Mouse (Mus musculus): ENCODE measurements around the gene Rita1. TPM values are rescaled to one million over a fixed set of nuclear protein-coding genes. Genes with fewer than 3 reads are reported as not detected.

Rita1 gene
- polyA plus RNA-seq, 1 experiment from 2014 or later = 20.1 TPM

DNA sequence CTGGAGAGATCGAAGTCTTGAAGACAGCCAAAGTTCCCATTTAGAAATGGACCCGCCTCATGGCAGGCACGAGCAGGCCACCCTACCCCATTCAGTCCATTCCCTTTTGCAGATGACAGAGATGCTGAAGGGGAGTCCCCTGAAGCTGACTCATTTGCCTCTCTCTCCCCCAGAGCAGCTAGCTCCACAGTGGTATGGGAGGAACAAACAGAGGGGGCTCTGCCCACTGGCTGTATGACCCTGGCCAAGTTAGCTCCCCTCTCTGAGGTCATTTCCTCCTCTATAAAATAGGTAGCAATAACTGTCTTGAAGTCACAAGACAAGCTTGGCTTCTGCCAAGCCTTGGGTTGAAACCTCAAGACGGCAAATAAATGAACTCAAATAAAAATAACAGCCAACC, 28.9 kb downstream of the Rita1 start:
- no peak for ATAC-seq (ENCODE audit: low FRiP score)
- Histone ChIP-seq H3K36me3 (replicated peaks; ENCODE audit: control insufficient read depth, insufficient read depth) (peaks cover 14% of the 10 kb centered on the region; the same call in 1 of the 2 replicates), H3K4me1 (replicated peaks; ENCODE audit: control insufficient read depth, insufficient read depth, low read length) (peaks cover 30% of the 10 kb centered on the region), H3K27me3 (ENCODE audit: control insufficient read depth, insufficient read depth, low read length) (no peaks in the 10 kb centered on the region), H3K9me3 (ENCODE audit: control insufficient read depth, low read length) (no peaks in the 10 kb centered on the region), H3K9ac (no peak overlapping the region), H3K4me2 (replicated peaks) (no peak overlapping the region), H3K4me3 (replicated peaks; ENCODE audit: low read length) (no peak overlapping the region), H3K27ac (no peak overlapping the region)
- WGBS = 93% methylated on average over 4 of the region's 4 CpGs
- DNase-seq (ENCODE audit: low spot score) = no peak

DNA sequence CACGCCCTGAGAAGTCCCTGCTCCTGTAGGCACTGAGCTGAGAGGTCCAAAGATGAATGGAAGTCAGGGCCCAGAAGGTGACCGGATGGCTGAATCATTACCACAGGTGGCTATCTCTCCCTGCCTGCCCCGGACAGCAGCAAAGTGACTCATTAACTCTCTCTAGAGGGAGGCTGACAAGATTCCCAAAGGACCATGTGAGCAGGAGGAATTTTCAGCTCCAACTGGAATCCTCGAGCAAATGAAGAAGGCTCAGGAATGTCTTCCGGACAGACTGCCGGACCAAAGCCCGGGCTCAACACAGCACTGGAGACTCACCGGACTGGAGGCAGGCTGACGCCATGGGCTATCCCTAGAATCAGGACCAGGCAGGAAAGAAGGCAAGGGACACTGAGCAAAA, 30.4 kb downstream of the Rita1 start:
- no peak for DNase-seq (ENCODE audit: low spot score)
- Histone ChIP-seq H3K4me3 (replicated peaks; ENCODE audit: low read length) (no peak overlapping the region), H3K4me1 (replicated peaks; ENCODE audit: control insufficient read depth, insufficient read depth, low read length) (peaks cover 30% of the 10 kb centered on the region), H3K27ac (no peak overlapping the region), H3K4me2 (replicated peaks) (no peak overlapping the region), H3K27me3 (ENCODE audit: control insufficient read depth, insufficient read depth, low read length) (no peaks in the 10 kb centered on the region), H3K9ac (no peak overlapping the region), H3K9me3 (ENCODE audit: control insufficient read depth, low read length) (no peaks in the 10 kb centered on the region), H3K36me3 (replicated peaks; ENCODE audit: control insufficient read depth, insufficient read depth) (peaks cover 14% of the 10 kb centered on the region; the same call in 1 of the 2 replicates)
- 84% methylated on average over 9 of the region's 9 CpGs for WGBS
- no peak for ATAC-seq (ENCODE audit: low FRiP score)

DNA sequence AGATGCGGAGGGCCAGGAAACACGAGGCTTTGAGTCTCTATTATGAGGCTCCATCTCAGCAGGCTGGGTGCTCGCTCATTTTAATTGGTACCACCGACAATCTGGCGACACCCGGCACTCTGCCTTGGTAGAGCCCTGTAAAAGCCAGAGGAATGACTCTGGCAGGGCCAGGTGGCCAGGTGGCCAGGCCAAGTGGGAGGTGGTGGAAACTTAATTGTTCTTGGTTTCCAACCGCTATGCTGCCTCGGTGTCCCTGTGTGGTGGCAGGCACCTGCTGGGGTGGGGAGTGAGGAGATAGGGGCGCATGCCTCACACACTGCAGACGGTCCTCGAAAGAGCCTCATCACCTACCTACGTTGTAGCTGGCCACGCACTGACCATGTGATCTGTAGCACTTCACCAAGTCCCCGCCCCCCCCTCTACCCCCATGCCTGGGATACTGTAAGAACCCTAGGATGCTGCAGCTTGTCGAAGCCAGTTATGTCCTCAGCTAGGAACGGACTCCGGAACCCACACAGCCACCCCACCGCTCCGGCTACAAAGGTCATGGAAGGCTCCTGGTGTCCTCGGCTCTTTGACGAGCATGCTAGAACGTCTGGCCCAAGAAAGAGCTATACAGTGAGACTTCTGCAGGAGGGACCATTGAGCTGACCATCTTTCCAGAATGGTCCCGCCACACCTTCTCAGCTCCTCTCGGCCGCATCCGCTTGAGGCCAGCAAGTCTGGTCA, 32.3 kb downstream of the Rita1 start:
- Histone ChIP-seq H3K4me1 (replicated peaks; ENCODE audit: control insufficient read depth, insufficient read depth, low read length) (peaks cover 29% of the 10 kb centered on the region), H3K27ac (peak overlapping the region; percentile 71), H3K9me3 (ENCODE audit: control insufficient read depth, low read length) (no peaks in the 10 kb centered on the region), H3K4me3 (replicated peaks; ENCODE audit: low read length) (no peak overlapping the region), H3K36me3 (replicated peaks; ENCODE audit: control insufficient read depth, insufficient read depth) (peaks cover 14% of the 10 kb centered on the region; the same call in 1 of the 2 replicates), H3K27me3 (ENCODE audit: control insufficient read depth, insufficient read depth, low read length) (no peaks in the 10 kb centered on the region), H3K9ac (no peak overlapping the region), H3K4me2 (replicated peaks) (no peak overlapping the region)
- no peak for DNase-seq (ENCODE audit: low spot score)
- 77% methylated on average over 26 of the region's 26 CpGs for WGBS
- ATAC-seq (ENCODE audit: low FRiP score) = peak; percentile 44; the same call in 1 of the 2 replicates

DNA sequence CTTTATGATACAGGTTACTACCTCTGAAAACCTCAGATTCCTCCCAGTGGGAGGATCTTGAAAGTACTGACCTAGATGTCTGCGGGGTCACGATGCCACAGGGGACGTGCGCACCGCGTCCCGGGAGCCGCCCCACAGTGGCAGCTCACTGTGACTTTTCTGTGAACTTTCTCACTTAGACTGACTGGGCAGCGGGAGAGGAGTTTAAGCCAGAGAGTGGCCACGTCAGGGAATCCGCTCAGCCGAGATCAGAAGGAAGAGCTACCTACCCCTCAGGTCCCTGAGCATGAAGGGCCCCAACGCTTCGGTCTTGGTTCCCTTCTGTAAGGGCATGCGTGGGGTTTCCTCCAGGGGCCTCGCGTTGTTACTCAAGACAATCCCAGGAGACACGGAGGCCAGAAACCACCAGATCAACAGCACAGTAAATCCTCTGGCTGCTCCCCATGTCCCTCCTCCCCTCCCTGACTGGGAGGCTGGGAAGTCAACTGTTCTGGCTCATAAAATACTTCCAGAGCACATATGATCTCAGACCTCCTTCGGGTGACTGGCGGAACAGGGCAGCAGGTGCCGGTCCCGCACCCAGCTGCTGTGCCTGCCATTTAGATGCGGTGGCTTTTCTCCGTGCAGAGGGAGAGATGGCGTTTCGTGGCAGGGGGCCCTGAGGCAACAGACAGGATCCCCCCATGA, 33.0 kb downstream of the Rita1 start:
- H3K4me3 ChIP-seq (replicated peaks; ENCODE audit: low read length) = no peak overlapping the region
- H3K27ac ChIP-seq = peak overlapping the region; percentile 71
- peak; percentile 52; the same call in 1 of the 2 replicates for ATAC-seq (ENCODE audit: low FRiP score)
- peaks cover 29% of the 10 kb centered on the region for H3K4me1 ChIP-seq (replicated peaks; ENCODE audit: control insufficient read depth, insufficient read depth, low read length)
- DNase-seq (ENCODE audit: low spot score) = no peak
- no peak overlapping the region for H3K4me2 ChIP-seq (replicated peaks)
- H3K36me3 ChIP-seq (replicated peaks; ENCODE audit: control insufficient read depth, insufficient read depth) = peaks cover 14% of the 10 kb centered on the region; the same call in 1 of the 2 replicates
- no peak overlapping the region for H3K9ac ChIP-seq
- H3K27me3 ChIP-seq (ENCODE audit: control insufficient read depth, insufficient read depth, low read length) = no peaks in the 10 kb centered on the region
- 48% methylated on average over 26 of the region's 26 CpGs for WGBS
- no peaks in the 10 kb centered on the region for H3K9me3 ChIP-seq (ENCODE audit: control insufficient read depth, low read length)

DNA sequence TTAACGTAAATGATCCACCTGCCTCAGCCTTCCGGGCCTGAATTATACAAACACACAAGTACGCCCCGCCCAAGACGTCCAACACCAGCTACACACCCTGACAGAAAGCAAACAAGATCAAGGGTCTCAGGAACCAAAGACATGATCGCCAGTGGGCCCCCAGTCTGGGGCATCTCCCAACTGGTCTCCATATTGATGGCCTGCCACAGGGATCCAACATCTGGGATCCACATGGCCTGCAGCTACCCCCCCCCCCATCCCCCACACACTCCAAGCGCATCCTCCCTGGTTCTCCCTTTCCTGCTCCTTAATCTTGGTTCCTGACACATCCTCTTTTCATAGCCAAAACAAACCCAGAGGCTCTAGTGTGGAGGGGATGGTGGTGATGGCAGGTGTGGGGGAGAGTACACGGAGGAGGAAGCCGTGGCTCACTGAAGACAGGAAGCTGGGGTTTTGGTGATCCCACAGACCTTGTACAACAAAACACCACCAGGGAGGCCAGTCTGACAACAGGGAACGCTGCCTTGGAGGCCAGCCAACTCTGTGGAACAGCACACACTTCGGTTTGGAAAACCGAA, 33.8 kb downstream of the Rita1 start:
- H3K4me1 ChIP-seq (replicated peaks; ENCODE audit: control insufficient read depth, insufficient read depth, low read length) = peaks cover 29% of the 10 kb centered on the region
- peaks cover 6% of the 10 kb centered on the region; the same call in 1 of the 2 replicates for H3K36me3 ChIP-seq (replicated peaks; ENCODE audit: control insufficient read depth, insufficient read depth)
- 50% methylated on average over 12 of the region's 12 CpGs for WGBS
- no peak overlapping the region for H3K4me2 ChIP-seq (replicated peaks)
- no peak for DNase-seq (ENCODE audit: low spot score)
- no peaks in the 10 kb centered on the region for H3K9me3 ChIP-seq (ENCODE audit: control insufficient read depth, low read length)
- H3K4me3 ChIP-seq (replicated peaks; ENCODE audit: low read length) = no peak overlapping the region
- H3K27ac ChIP-seq = peak overlapping the region; percentile 71
- no peak overlapping the region for H3K9ac ChIP-seq
- H3K27me3 ChIP-seq (ENCODE audit: control insufficient read depth, insufficient read depth, low read length) = no peaks in the 10 kb centered on the region
- ATAC-seq (ENCODE audit: low FRiP score) = no peak; the same call in 1 of the 2 replicates

DNA sequence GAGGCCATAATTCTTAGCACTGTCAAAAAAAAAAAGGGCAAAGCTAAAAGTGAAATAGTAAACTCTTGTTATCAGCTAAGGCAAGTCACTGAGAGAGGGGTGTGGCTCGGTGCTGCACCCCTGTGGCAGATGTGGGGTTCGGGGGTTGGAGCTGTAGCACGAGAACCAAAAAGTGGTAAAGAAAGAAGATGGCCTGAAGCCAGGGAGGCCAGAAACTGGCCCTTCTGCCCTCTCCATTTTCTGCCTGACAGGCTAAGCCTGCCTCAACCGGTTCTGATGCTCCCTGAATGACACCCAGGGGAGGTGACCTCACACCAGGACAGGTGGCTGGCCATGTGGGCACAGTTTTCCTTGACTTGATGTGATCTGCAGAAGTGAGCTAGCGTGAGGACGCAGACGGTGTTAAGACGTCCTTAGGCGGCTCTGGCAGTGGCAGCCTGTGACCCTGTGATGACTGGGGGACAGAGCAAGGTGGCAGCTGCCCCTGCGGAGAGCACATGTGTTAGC, 34.4 kb downstream of the Rita1 start:
- Histone ChIP-seq H3K27ac (peak overlapping the region; percentile 71), H3K4me3 (replicated peaks; ENCODE audit: low read length) (no peak overlapping the region), H3K27me3 (ENCODE audit: control insufficient read depth, insufficient read depth, low read length) (no peaks in the 10 kb centered on the region), H3K4me2 (replicated peaks) (no peak overlapping the region), H3K9me3 (ENCODE audit: control insufficient read depth, low read length) (no peaks in the 10 kb centered on the region), H3K9ac (no peak overlapping the region), H3K36me3 (replicated peaks; ENCODE audit: control insufficient read depth, insufficient read depth) (0 out of 2 replicates have a peak, but pooled peaks cover under 1% of the 10 kb centered on the region), H3K4me1 (replicated peaks; ENCODE audit: control insufficient read depth, insufficient read depth, low read length) (peaks cover 29% of the 10 kb centered on the region)
- DNase-seq (ENCODE audit: low spot score) = no peak
- 55% methylated on average over 10 of the region's 10 CpGs for WGBS
- no peak for ATAC-seq (ENCODE audit: low FRiP score)

DNA sequence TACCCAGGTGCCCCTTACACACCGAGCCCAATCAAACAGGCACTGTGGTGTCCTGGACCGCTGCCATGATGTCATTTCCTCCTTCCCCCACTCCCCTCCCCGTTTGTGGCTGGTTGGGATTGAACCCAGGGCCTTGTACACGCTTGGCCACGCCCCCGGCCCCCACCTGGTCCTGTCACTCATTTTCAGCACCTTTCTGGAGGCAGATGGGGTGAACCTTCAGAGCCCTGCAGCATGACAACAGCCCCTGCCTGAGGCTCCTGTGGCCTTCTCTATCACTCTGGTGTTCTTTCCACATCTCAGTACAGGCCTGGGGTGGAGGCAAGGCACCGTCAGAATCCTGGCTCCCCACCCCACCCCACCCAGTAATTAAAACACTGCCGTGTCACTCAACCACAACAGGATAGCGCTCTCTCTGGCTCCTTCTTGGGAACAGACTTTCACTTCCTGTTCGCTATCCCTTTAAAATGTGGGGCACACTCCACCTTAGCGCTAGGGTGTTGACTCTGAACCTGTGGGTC, 35.5 kb downstream of the Rita1 start:
- H3K9me3 ChIP-seq (ENCODE audit: control insufficient read depth, low read length) = no peaks in the 10 kb centered on the region
- no peak overlapping the region for H3K9ac ChIP-seq
- no peak for ATAC-seq (ENCODE audit: low FRiP score)
- no peak overlapping the region for H3K4me3 ChIP-seq (replicated peaks; ENCODE audit: low read length)
- peaks cover 33% of the 10 kb centered on the region for H3K4me1 ChIP-seq (replicated peaks; ENCODE audit: control insufficient read depth, insufficient read depth, low read length)
- H3K36me3 ChIP-seq (replicated peaks; ENCODE audit: control insufficient read depth, insufficient read depth) = no peaks in the 10 kb centered on the region
- 81% methylated on average over 11 of the region's 11 CpGs for WGBS
- H3K27ac ChIP-seq = no peak overlapping the region
- DNase-seq (ENCODE audit: low spot score) = no peak
- H3K4me2 ChIP-seq (replicated peaks) = no peak overlapping the region
- H3K27me3 ChIP-seq (ENCODE audit: control insufficient read depth, insufficient read depth, low read length) = no peaks in the 10 kb centered on the region

DNA sequence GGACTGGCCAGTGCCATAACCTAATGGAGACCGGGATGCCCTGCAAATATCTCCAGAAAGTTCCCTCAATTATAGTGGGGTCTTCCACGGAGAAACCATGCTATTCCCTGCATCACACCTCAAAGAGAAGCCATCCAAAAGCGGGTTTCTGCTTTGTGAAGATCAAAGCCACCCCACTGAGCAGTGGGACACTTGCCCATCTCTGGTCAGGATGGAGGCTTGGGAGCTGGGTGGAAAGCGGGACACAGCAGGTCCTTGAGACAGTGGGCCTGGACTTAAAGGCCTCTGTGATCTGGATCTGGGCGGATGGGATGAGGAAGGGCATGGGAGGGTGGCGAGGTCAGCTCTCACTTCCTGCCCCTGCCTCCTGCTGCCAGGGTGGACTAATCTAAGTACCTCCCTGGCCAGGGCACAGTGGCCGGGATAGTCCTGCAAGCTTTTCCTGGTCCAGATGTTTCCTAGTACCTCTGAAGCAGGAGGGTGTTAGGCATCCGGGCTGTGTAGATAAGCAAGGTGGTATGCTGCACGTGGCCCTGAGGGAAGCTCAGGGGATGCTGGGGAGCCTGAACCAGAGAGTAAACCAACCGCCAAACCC, 37.8 kb downstream of the Rita1 start:
- ATAC-seq (ENCODE audit: low FRiP score) = no peak
- DNase-seq (ENCODE audit: low spot score) = no peak
- 80% methylated on average over 10 of the region's 10 CpGs for WGBS
- H3K4me2 ChIP-seq (replicated peaks) = no peak overlapping the region
- no peak overlapping the region for H3K4me3 ChIP-seq (replicated peaks; ENCODE audit: low read length)
- no peaks in the 10 kb centered on the region for H3K27me3 ChIP-seq (ENCODE audit: control insufficient read depth, insufficient read depth, low read length)
- peaks cover 47% of the 10 kb centered on the region for H3K4me1 ChIP-seq (replicated peaks; ENCODE audit: control insufficient read depth, insufficient read depth, low read length)
- H3K27ac ChIP-seq = no peak overlapping the region
- no peaks in the 10 kb centered on the region for H3K9me3 ChIP-seq (ENCODE audit: control insufficient read depth, low read length)
- H3K9ac ChIP-seq = no peak overlapping the region
- H3K36me3 ChIP-seq (replicated peaks; ENCODE audit: control insufficient read depth, insufficient read depth) = no peaks in the 10 kb centered on the region

Data from hindbrain, embryonic 14.5 days (tissue).